In the genomic region with DNA sequence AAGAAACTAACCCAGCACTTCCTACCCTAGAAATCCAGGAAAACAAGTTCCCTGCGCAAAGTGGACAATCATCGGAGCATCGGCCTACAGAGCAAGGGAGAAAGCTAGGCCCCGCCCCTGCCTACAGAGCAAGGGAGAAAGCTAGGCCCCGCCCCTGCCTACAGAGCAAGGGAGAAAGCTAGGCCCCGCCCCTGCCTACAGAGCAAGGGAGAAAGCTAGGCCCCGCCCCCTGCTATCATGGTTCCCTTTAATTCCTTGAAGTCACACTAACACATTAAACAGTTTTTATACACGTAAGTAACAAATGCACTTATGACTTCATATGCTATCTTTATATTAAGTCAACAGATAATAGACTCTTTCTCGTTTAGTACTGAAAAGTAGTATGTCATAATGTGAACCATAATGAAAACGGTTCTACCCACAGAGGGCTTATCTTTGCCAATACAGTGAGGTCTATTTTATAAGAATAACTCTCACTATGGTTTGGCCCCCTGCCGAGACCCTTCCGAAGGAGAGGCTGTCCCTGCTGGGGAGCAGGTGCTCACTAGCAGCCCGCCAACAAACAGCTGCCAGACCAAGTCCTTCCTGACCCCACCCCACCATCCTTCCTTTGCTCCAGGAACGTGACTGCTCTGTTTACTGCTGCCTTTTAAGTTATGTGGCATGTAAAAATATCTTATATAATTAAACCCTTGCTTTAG, we compare ENCODE assay signal across 8 mouse cellular contexts.
DNase-seq lines count a peak whose midpoint lies in the region; ATAC-seq and TF ChIP-seq lines count a peak whose summit lies in the region.

No protein-coding gene starts in this region.

- TF ChIP-seq CTCF in MEL (IDR thresholded peaks at IDR 0.05 in 2 of 3, conservative IDR thresholded peaks at IDR 0.05 in 1 of 3; ENCODE audit: control insufficient read depth in 1 of 3, insufficient read depth in 1 of 3, low read depth in 2 of 3, low read length in 3 of 3, poor library complexity in 1 of 3, severe bottlenecking in 1 of 3) = no peak

- TF ChIP-seq RAD21 in MEL (IDR thresholded peaks at IDR 0.05; ENCODE audit: low read depth, low read length) = no peak

- peak; percentile 89 to 90 for TF ChIP-seq EP300 in MEL (IDR thresholded peaks at IDR 0.05; ENCODE audit: low read depth in 1 of 2, low read length in 2 of 2)

- no peaks in the 10 kb centered on the region for H3K36me3 ChIP-seq in heart, embryonic 11.5 days (ENCODE audit: control insufficient read depth, insufficient read depth, low read length)
- H3K36me3 ChIP-seq in MEL (ENCODE audit: control insufficient read depth in 1 of 2, insufficient read depth in 2 of 2, low read length in 2 of 2) = peaks cover 0 to 35% of the 10 kb centered on the region in 2 experiments; a peak in 2 of 4 replicates
- no peaks in the 10 kb centered on the region for H3K36me3 ChIP-seq in forebrain, embryonic 12.5 days (replicated peaks)

- H3K27ac ChIP-seq in heart, embryonic 11.5 days (ENCODE audit: low read depth, low read length) = no peak overlapping the region
- H3K27ac ChIP-seq in MEL (ENCODE audit: control insufficient read depth, low read depth, low read length) = peak overlapping the region; percentile 85
- no peak overlapping the region for H3K27ac ChIP-seq in forebrain, embryonic 12.5 days

- no peaks in the 10 kb centered on the region for H3K4me1 ChIP-seq in heart, embryonic 11.5 days (ENCODE audit: control insufficient read depth, insufficient read depth, low read length)
- peaks cover 21 to 24% of the 10 kb centered on the region in 2 experiments for H3K4me1 ChIP-seq in MEL (ENCODE audit: control insufficient read depth in 1 of 2, insufficient read depth in 2 of 2, low read length in 2 of 2)
- H3K4me1 ChIP-seq in forebrain, embryonic 12.5 days = 0 out of 2 replicates have a peak, but pooled peaks cover 2% of the 10 kb centered on the region

- no peak overlapping the region for H3K9ac ChIP-seq in heart, embryonic 11.5 days (ENCODE audit: low read depth, low read length)
- H3K9ac ChIP-seq in MEL (ENCODE audit: control insufficient read depth, low read depth, low read length, poor library complexity, severe bottlenecking) = peak overlapping the region; percentile 46
- H3K9ac ChIP-seq in forebrain, embryonic 12.5 days = no peak overlapping the region

- H3K27me3 ChIP-seq in heart, embryonic 11.5 days (ENCODE audit: control insufficient read depth, insufficient read depth, low read length) = no peaks in the 10 kb centered on the region
- no peaks in the 10 kb centered on the region for H3K27me3 ChIP-seq in MEL (ENCODE audit: control insufficient read depth in 1 of 2, insufficient read depth in 2 of 2, low read length in 2 of 2)
- H3K27me3 ChIP-seq in forebrain, embryonic 12.5 days = no peaks in the 10 kb centered on the region

- no peak overlapping the region for H3K4me3 ChIP-seq in heart, embryonic 11.5 days (ENCODE audit: low read depth, low read length)
- peak overlapping the region; percentile 56 to 60 for H3K4me3 ChIP-seq in MEL (ENCODE audit: control insufficient read depth in 1 of 2, insufficient read depth in 1 of 2, low read depth in 2 of 2, low read length in 2 of 2)
- no peak overlapping the region for H3K4me3 ChIP-seq in forebrain, embryonic 12.5 days (replicated peaks)

- 51% methylated on average over 14 of the region's 14 CpGs for WGBS in heart, embryonic 11.5 days (ENCODE audit: insufficient replicate concordance)
- WGBS in forebrain, embryonic 12.5 days = 55% methylated on average over 14 of the region's 14 CpGs

- no peaks in the 10 kb centered on the region for H3K79me2 ChIP-seq in MEL (ENCODE audit: control insufficient read depth, insufficient read depth, low read length, poor library complexity)

- no peak overlapping the region for H3K4me2 ChIP-seq in heart, embryonic 11.5 days
- H3K4me2 ChIP-seq in forebrain, embryonic 12.5 days = no peak overlapping the region

- TF ChIP-seq POLR2A in MEL (IDR thresholded peaks at IDR 0.05; ENCODE audit: control insufficient read depth in 1 of 2, insufficient read depth in 1 of 2, low read depth in 1 of 2, low read length in 2 of 2, poor library complexity in 1 of 2) = no peak

- H3K9me3 ChIP-seq in heart, embryonic 11.5 days (replicated peaks; ENCODE audit: control insufficient read depth, low read length) = no peaks in the 10 kb centered on the region
- no peaks in the 10 kb centered on the region for H3K9me3 ChIP-seq in MEL (replicated peaks; ENCODE audit: insufficient read depth, low read length)
- H3K9me3 ChIP-seq in forebrain, embryonic 12.5 days = no peaks in the 10 kb centered on the region

- intact Hi-C loops in heart, postnatal 10 days (cut with DNase I) = no loop called here

- no peak for ATAC-seq in heart, embryonic 11.5 days (replicated peaks; ENCODE audit: insufficient number of reproducible peaks, low FRiP score, low TSS enrichment)
- ATAC-seq in forebrain, embryonic 12.5 days (ENCODE audit: low FRiP score) = no peak

- peak; percentile 7 to 30 for DNase-seq in heart, postnatal 10 days
- DNase-seq in MEL (ENCODE audit: low read depth, low spot score) = peak; percentile 95
- peak; percentile 40 to 57 for DNase-seq in cerebellum, postnatal 36 days
- DNase-seq in monocyte, adult 2 months (ENCODE audit: low read depth in 1 of 2, low spot score in 2 of 2) = peak; percentile 1 to 2
- DNase-seq in testis, postnatal 14 days (ENCODE audit: low spot score) = no peak
- no peak for DNase-seq in frontal cortex, adult 2 months (ENCODE audit: extremely low spot score in 1 of 2, low spot score in 1 of 2)

TF ChIP-seq in MEL, 35 proteins besides CTCF, POLR2A, EP300 and RAD21:
- TF ChIP-seq BHLHE40 (IDR thresholded peaks at IDR 0.05; ENCODE audit: borderline replicate concordance, low read depth, low read length) (peak; percentile 92), ZMIZ1 (IDR thresholded peaks at IDR 0.05; ENCODE audit: low read depth, low read length) (no peak; the same call in 1 of the 2 replicates), MYC (IDR thresholded peaks at IDR 0.05; ENCODE audit: low read depth, low read length) (0 out of 2 replicates have a peak, but pooled peaks have one; percentile 48), RCOR1 (IDR thresholded peaks at IDR 0.05; ENCODE audit: low read depth, low read length) (no peak; the same call in 1 of the 2 replicates), TAL1 (IDR thresholded peaks at IDR 0.05; ENCODE audit: low read length) (peak; percentile 51), MAZ (IDR thresholded peaks at IDR 0.05; ENCODE audit: low read depth, low read length) (peak; percentile 77), ZNF384 (IDR thresholded peaks at IDR 0.05; ENCODE audit: low read depth, low read length) (no peak), USF2 (IDR thresholded peaks at IDR 0.05; ENCODE audit: borderline replicate concordance in 1 of 2, insufficient read depth in 1 of 2, low read depth in 1 of 2, low read length in 2 of 2) (no peak), TCF12 (IDR thresholded peaks at IDR 0.05; ENCODE audit: low read depth, low read length) (peak; percentile 92), NRF1 (IDR thresholded peaks at IDR 0.05; ENCODE audit: insufficient read depth, low read depth, low read length, poor library complexity, severe bottlenecking) (0 out of 2 replicates have a peak, but pooled peaks have one; percentile 4), MEF2A (IDR thresholded peaks at IDR 0.05; ENCODE audit: extremely low read depth, insufficient replicate concordance, low read depth, low read length, poor library complexity, severe bottlenecking) (peak; percentile 77; the same call in 1 of the 2 replicates), USF1 (IDR thresholded peaks at IDR 0.05; ENCODE audit: low read depth, low read length) (peak; percentile 41), MAX (IDR thresholded peaks at IDR 0.05; ENCODE audit: low read length) (peak; percentile 42; the same call in 1 of the 2 replicates), HCFC1 (IDR thresholded peaks at IDR 0.05; ENCODE audit: low read depth, low read length) (peak; percentile 49; the same call in 1 of the 2 replicates), TBP (IDR thresholded peaks at IDR 0.05; ENCODE audit: low read depth, low read length) (0 out of 2 replicates have a peak, but pooled peaks have one; percentile 12), MAFK (IDR thresholded peaks at IDR 0.05; ENCODE audit: borderline replicate concordance, low read depth, low read length) (peak; percentile 32; the same call in 1 of the 2 replicates), POLR2AphosphoS2 (IDR thresholded peaks at IDR 0.05; ENCODE audit: low read length) (0 out of 2 replicates have a peak, but pooled peaks have one; percentile 37), MXI1 (IDR thresholded peaks at IDR 0.05; ENCODE audit: low read depth, low read length) (peak; percentile 78), ETS1 (IDR thresholded peaks at IDR 0.05; ENCODE audit: low read depth, low read length) (peak; percentile 99), SIN3A (IDR thresholded peaks at IDR 0.05; ENCODE audit: low read length) (peak; percentile 77), CHD1 (IDR thresholded peaks at IDR 0.05; ENCODE audit: low read depth, low read length) (no peak), ZC3H11A (IDR thresholded peaks at IDR 0.05; ENCODE audit: low read depth, low read length) (no peak), GATA1 (IDR thresholded peaks at IDR 0.05; ENCODE audit: low read depth, low read length) (peak; percentile 82), MYB (IDR thresholded peaks at IDR 0.05; ENCODE audit: low read depth, low read length) (peak; percentile 82)

Comparison
In these comparisons a context has a peak if more than half of its experiments do, and no peak if none do; other contexts are left out.
1. DNase-seq: peak in heart, postnatal 10 days (2 of 2), MEL (single experiment), cerebellum, postnatal 36 days (2 of 2) and monocyte, adult 2 months (2 of 2); none in testis, postnatal 14 days (single experiment) and frontal cortex, adult 2 months (0 of 2).
2. H3K4me3 ChIP-seq: peak in MEL (2 of 2); none in heart, embryonic 11.5 days (single experiment) and forebrain, embryonic 12.5 days (single experiment).